Mouse (Mus musculus) liver, embryonic 11.5 days (tissue): ENCODE data around the gene Olfr288. TPM values are rescaled to one million over a fixed set of nuclear protein-coding genes. Genes with fewer than 3 reads are reported as not detected.

Experiments
- ATAC-seq: fragments of 200-750 bp; cut with Nextera tagmentation; replicated peaks from 2 replicates; pipeline ENCODE4 v1.8.0; 2017; ENCODE audit warnings: moderate number of reproducible peaks, mild to moderate bottlenecking, moderate TSS enrichment, moderate library complexity; ENCODE audit not compliant: low FRiP score
- DNase-seq: peaks from one replicate; pipeline ENCODE4 v3.0.0-alpha.2; 2017; ENCODE audit warnings: low spot score
- H3K27ac ChIP-seq: fragments of 300-500 bp; sonication (generic); 2 replicates; pipeline ENCODE4 v1.5.1; 2014; ENCODE audit warnings: mild to moderate bottlenecking, low read depth, low read length, control low read depth
- H3K27me3 ChIP-seq: fragments of 300-500 bp; sonication (generic); replicated peaks from 2 replicates; pipeline ENCODE4 v1.6.1; 2014; ENCODE audit warnings: low read length, mixed read lengths; ENCODE audit not compliant: control insufficient read depth, insufficient read depth
- H3K36me3 ChIP-seq: fragments of 300-500 bp; sonication (generic); 2 replicates; pipeline ENCODE4 v1.6.1; 2014; ENCODE audit warnings: mild to moderate bottlenecking, low read length, moderate library complexity, mixed read lengths; ENCODE audit not compliant: control insufficient read depth, insufficient read depth
- H3K4me1 ChIP-seq: fragments of 300-500 bp; sonication (generic); replicated peaks from 2 replicates; pipeline ENCODE4 v1.6.1; 2014; ENCODE audit warnings: low read length, mixed read lengths; ENCODE audit not compliant: control insufficient read depth, insufficient read depth
- H3K4me2 ChIP-seq: fragments of 300-500 bp; sonication (generic); 2 replicates; pipeline ENCODE4 v1.6.1; 2014; ENCODE audit warnings: mild to moderate bottlenecking, control low read depth, moderate library complexity
- H3K4me3 ChIP-seq: fragments of 300-500 bp; sonication (generic); 2 replicates; pipeline ENCODE4 v1.5.1; 2014; ENCODE audit warnings: low read depth, low read length, control low read depth
- H3K9ac ChIP-seq: fragments of 300-500 bp; sonication (generic); 2 replicates; pipeline ENCODE4 v1.6.1; 2014; ENCODE audit warnings: low read depth, low read length, control low read depth
- H3K9me3 ChIP-seq: fragments of 300-500 bp; sonication (generic); 2 replicates; pipeline ENCODE4 v1.6.1; 2016; ENCODE audit warnings: low read length, inconsistent platforms, mixed read lengths; ENCODE audit not compliant: control insufficient read depth
- WGBS: fragments of 180-500 bp; shearing (Covaris S2); extraction: QIAGEN DNeasy Blood & Tissue Kit; methylation state at CpG from one replicate; pipeline ENCODE4 v1.1.7; 2014; 5-methylcytosine and 5-hydroxymethylcytosine counted together
- polyA plus RNA-seq: library from polyadenylated mRNA; unstranded; fragments of >200 nt; fragmentation: Nextera tagmentation; extraction: Ambion mirVana; gene quantifications from 2 replicates; pipeline ENCODE4 v1.2.1, GENCODE M21; 2014

The Olfr288 gene
- polyA plus RNA-seq, 1 experiment from 2014 or later, result not detected

GRCm38 (mm10) chr15:98155944-98156343 is 39.4 kb downstream of the Olfr288 start:
- Histone ChIP-seq H3K4me3 (no peak overlapping the region), H3K27ac (no peak overlapping the region), H3K9ac (no peak overlapping the region), H3K36me3 (no peaks in the 10 kb centered on the region), H3K9me3 (no peaks in the 10 kb centered on the region), H3K4me1 (no peaks in the 10 kb centered on the region), H3K4me2 (no peak overlapping the region), H3K27me3 (no peaks in the 10 kb centered on the region)
- ATAC-seq (no peak), DNase-seq (no peak)
- 58% methylated on average over 4 of the region's 4 CpGs for WGBS

DNA sequence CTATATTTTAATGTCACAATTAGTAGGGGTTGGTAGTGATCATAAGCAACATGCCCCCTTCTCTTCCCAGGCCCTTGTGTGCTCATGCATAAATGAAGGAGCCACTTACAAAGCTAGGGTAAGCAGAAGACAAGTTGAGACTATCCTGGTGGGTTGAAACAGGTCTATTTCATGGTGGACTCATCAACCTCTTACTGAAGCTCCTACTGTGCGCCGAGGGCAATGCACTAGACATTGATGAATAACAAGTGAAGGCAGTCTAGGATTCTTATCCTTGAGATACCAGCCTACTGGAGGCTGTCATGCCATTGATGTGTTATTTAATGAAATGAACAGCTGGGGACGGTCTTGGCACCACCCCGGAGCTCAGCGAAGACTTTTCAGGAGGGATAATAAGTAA is 40.1 kb downstream of the Olfr288 start:
- H3K9me3 ChIP-seq, result no peaks in the 10 kb centered on the region
- H3K4me2 ChIP-seq, result no peak overlapping the region
- no peak for DNase-seq
- no peak overlapping the region for H3K9ac ChIP-seq
- no peak for ATAC-seq
- H3K4me1 ChIP-seq, result no peaks in the 10 kb centered on the region
- WGBS, result 90% methylated on average over 5 of the region's 5 CpGs
- no peaks in the 10 kb centered on the region for H3K36me3 ChIP-seq
- no peaks in the 10 kb centered on the region for H3K27me3 ChIP-seq
- no peak overlapping the region for H3K4me3 ChIP-seq
- no peak overlapping the region for H3K27ac ChIP-seq

DNA sequence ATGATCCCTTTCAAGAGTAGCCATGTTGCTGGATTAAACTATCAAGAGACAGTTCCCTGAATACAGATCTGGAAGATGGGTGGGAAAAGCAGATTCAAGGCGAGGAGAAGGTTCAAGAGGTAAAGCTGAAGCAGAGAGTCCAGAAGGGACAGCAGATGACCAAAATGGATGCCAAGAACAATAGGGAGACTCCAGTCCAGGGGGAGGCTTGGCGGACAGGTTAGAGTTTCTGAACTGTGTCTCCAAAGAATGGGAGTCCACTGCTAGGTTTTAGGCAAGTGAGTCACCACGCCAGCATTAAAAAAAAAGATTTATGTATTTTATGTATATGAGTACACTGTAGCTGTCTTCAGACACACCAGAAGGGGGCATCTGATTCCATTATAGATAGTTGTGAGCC is 40.7 kb downstream of the Olfr288 start:
- WGBS, result 72% methylated on average over 3 of the region's 3 CpGs
- H3K36me3 ChIP-seq, result no peaks in the 10 kb centered on the region
- H3K27me3 ChIP-seq, result no peaks in the 10 kb centered on the region
- no peaks in the 10 kb centered on the region for H3K4me1 ChIP-seq
- DNase-seq (no peak), ATAC-seq (no peak)
- H3K4me2 ChIP-seq, result no peak overlapping the region
- no peak overlapping the region for H3K9ac ChIP-seq
- H3K4me3 ChIP-seq, result no peak overlapping the region
- no peaks in the 10 kb centered on the region for H3K9me3 ChIP-seq
- no peak overlapping the region for H3K27ac ChIP-seq

DNA sequence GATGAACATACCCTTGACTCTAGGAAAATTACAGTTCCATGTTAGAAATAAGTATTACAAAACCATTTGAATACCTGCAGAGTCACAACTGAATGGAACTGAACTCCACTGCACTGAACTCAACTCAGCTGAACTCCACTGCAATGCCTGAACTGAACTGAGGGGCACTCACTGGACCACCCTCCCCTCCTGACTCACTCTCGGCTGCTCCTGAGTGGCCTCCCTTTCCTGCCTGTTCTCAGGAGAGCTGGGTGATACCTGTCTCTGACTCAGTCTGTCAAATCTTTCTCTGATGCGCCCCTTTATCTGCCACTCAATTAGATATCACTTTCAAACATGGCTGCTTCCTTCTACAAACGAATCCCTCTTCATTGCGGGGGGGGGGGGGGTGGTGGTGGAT is 41.2 kb downstream of the Olfr288 start:
- WGBS, result 56% methylated on average over 3 of the region's 4 CpGs
- H3K27me3 ChIP-seq, result no peaks in the 10 kb centered on the region
- H3K36me3 ChIP-seq, result no peaks in the 10 kb centered on the region
- no peak overlapping the region for H3K4me2 ChIP-seq
- H3K4me3 ChIP-seq, result no peak overlapping the region
- no peaks in the 10 kb centered on the region for H3K9me3 ChIP-seq
- no peaks in the 10 kb centered on the region for H3K4me1 ChIP-seq
- ATAC-seq, result no peak
- no peak overlapping the region for H3K9ac ChIP-seq
- H3K27ac ChIP-seq, result no peak overlapping the region
- no peak for DNase-seq

DNA sequence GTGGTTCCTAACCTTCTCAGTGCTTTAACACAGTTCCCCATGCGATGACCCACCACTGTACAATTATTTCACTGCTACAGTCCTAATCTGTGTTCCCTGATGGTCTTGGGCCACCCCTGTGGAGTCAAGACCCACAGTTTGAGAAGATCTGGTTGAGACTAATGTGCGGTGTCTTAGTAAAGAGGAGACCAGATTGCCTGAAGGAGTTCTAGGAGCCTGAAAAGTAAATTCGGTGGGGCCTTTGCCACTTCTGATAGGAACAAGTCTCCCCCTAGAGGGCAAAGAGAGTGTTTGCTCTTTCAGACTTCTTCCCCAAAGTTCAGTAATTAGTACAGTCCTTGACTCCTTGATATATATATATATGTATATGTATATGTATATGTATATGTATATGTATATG is 41.7 kb downstream of the Olfr288 start:
- Histone ChIP-seq H3K36me3 (no peaks in the 10 kb centered on the region), H3K4me2 (no peak overlapping the region), H3K4me1 (no peaks in the 10 kb centered on the region), H3K4me3 (no peak overlapping the region), H3K27ac (no peak overlapping the region), H3K27me3 (no peaks in the 10 kb centered on the region), H3K9ac (no peak overlapping the region), H3K9me3 (no peaks in the 10 kb centered on the region)
- DNase-seq (no peak), ATAC-seq (no peak)
- 38% methylated on average over 3 of the region's 3 CpGs for whole genome bisulfite sequencing

- Histone ChIP-seq H3K36me3 (no peaks in the 10 kb centered on the region), H3K9ac (no peak overlapping the region), H3K27me3 (no peaks in the 10 kb centered on the region), H3K4me1 (no peaks in the 10 kb centered on the region), H3K27ac (no peak overlapping the region), H3K4me2 (no peak overlapping the region), H3K9me3 (no peaks in the 10 kb centered on the region), H3K4me3 (no peak overlapping the region)
- DNase-seq (no peak), ATAC-seq (no peak)
- 78% methylated on average over 7 of the region's 7 CpGs for WGBS
These were observed 42.4 kb downstream of the Olfr288 start for GRCm38 (mm10) chr15:98152916-98153315.

- Histone ChIP-seq H3K9me3 (no peaks in the 10 kb centered on the region), H3K4me2 (no peak overlapping the region), H3K4me1 (peaks cover 9% of the 10 kb centered on the region), H3K27ac (no peak overlapping the region), H3K4me3 (no peak overlapping the region), H3K36me3 (no peaks in the 10 kb centered on the region), H3K27me3 (no peaks in the 10 kb centered on the region), H3K9ac (no peak overlapping the region)
- ATAC-seq (no peak), DNase-seq (no peak)
- 70% methylated on average over 10 of the region's 10 CpGs for WGBS
These were observed 46.2 kb downstream of the Olfr288 start for GRCm38 (mm10) chr15:98149166-98149602.

DNA sequence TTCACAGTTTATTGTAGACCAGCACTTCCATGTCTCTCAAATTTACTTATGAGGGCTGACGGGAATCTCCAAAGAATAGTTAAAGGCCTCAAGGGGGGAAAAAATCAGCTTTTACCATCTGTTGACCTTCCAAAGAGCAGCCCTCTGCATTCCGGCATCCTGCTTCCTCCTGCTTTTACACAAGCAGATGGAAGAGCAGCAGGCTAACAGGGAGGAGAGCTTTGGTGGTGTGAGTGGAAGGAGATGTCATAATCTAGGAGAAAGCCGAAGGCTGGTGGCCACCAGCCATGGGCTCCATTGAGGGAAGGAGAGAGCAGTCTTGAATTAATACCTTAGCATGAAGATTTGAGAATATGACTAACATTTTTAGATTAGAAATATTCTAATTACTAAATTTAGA is 47.0 kb downstream of the Olfr288 start:
- no peak for DNase-seq
- no peak overlapping the region for H3K9ac ChIP-seq
- H3K4me3 ChIP-seq, result no peak overlapping the region
- WGBS, result 81% methylated on average over 3 of the region's 3 CpGs
- no peaks in the 10 kb centered on the region for H3K9me3 ChIP-seq
- no peaks in the 10 kb centered on the region for H3K27me3 ChIP-seq
- H3K36me3 ChIP-seq, result no peaks in the 10 kb centered on the region
- ATAC-seq, result no peak
- no peak overlapping the region for H3K27ac ChIP-seq
- H3K4me2 ChIP-seq, result no peak overlapping the region
- H3K4me1 ChIP-seq, result peaks cover 10% of the 10 kb centered on the region

DNA sequence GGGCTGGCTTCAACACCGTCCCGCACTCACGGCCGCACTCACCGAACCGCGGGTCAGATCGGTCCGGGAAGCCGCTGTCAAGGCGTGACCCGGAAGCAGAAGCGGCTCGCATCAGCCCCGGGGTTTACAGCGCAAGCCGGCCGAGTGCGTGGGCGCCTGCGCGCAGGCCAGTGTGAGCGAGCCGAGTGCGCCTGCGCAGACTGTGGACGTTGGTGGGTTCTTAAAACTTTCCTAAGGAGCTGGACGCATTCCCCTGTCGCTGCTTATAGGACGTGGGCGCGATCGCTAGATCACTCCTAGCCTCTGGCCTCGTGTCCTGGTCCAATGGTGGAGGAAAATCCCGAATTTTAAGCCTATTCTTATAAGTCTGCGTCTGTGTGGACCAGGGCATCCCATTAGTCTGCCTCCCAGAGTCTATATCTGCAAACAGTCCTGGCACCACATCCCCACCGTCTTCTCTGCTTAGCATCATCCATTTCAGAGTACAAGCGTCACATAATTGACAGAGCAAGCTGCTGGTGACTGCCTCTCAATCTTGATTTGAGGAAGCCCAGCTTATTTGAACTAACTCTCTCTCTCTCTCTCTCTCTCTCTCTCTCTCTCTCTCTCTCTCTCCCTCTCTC is 49.7 kb downstream of the Olfr288 start:
- WGBS, result 1% methylated on average over 38 of the region's 38 CpGs
- peak overlapping the region; percentile 88 for H3K4me2 ChIP-seq
- peak; percentile 96 for ATAC-seq
- peak overlapping the region; percentile 59 for H3K27ac ChIP-seq
- peak; percentile 89 for DNase-seq
- no peaks in the 10 kb centered on the region for H3K27me3 ChIP-seq
- H3K9ac ChIP-seq, result peak overlapping the region; percentile 97
- peaks cover 10% of the 10 kb centered on the region for H3K4me1 ChIP-seq
- H3K36me3 ChIP-seq, result peaks cover 5% of the 10 kb centered on the region; the same call in 1 of the 2 replicates
- no peaks in the 10 kb centered on the region for H3K9me3 ChIP-seq
- peak overlapping the region; percentile 98 for H3K4me3 ChIP-seq
